Mouse (Mus musculus) skeletal muscle tissue, postnatal 0 days (tissue): ENCODE results near the gene Tbx2. TPM values are rescaled to one million over a fixed set of nuclear protein-coding genes. Genes with fewer than 3 reads are reported as not detected.

ENCODE experiments used
- polyA plus RNA-seq: library from polyadenylated mRNA; unstranded; fragments of >200 nt; fragmentation: Nextera tagmentation; extraction: Ambion mirVana; gene quantifications from 2 replicates; pipeline ENCODE4 v1.2.1, GENCODE M21; 2015

Tbx2 gene
- polyA plus RNA-seq, result 1.7 and 2.7 TPM in 2 replicates

GRCm38 (mm10) chr11:85832231-85832924 is at the start of gene Tbx2:
TSS of gene Tbx2 (plus strand) at chr11:85832551.

GRCm38 (mm10) chr11:85850233-85850632 is 17.9 kb downstream of the Tbx2 start, which contains the start of gene Gm11444:
TSS of gene Gm11444 (minus strand) at chr11:85850333.

GRCm38 (mm10) chr11:85885665-85886428 is 53.5 kb downstream of the Tbx2 start, which contains the start of gene Tbx4:
TSS of gene Tbx4 (plus strand) at chr11:85886422.

Other genes with a start within 250 kb of the Tbx2 start
- gene Gm11444, start 17.8 kb downstream of the Tbx2 start, polyA plus RNA-seq, result not detected in 2 replicates
- gene Tbx4, start 53.9 kb downstream of the Tbx2 start, polyA plus RNA-seq, result 2.3 and 2.4 TPM in 2 replicates